Mouse (Mus musculus): ENCODE measurements around the gene Hist1h1b. TPM values are rescaled to one million over a fixed set of nuclear protein-coding genes. Genes with fewer than 3 reads are reported as not detected.
"Not testable (repeated sequence)": the region's sequence is repeated elsewhere in the genome, so short reads cannot be mapped to it uniquely, and the experiment has no call there.

Gene Hist1h1b
- polyA plus RNA-seq, 1 experiment from 2014 or later: 41.4 TPM

DNA sequence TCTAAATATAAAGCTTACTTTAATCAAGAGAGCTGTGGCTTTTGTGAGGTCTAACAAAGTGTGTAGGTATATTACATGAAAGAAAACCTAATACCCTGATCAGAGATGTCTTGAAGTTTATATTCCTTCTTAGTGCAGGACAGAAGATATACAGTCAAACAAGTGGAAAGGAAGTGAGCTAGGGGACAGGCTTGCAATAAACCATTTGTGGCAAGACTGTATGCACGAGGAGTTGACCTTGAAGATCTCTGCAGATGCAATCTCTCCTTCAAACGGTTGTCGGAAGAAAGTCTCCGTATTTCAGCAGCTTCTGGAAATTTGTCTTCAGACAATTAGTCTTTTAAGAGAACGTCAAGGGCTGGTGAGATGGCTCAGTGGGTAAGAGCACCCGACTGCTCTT, 9.5 kb upstream of the Hist1h1b start:
- peaks cover 38% of the 10 kb centered on the region for H3K4me1 ChIP-seq
- WGBS: 54% methylated on average over 6 of the region's 6 CpGs
- H3K36me3 ChIP-seq: no peaks in the 10 kb centered on the region
- H3K4me2 ChIP-seq: no peak overlapping the region
- H3K27ac ChIP-seq: peak overlapping the region; percentile 24; the same call in 1 of the 2 replicates
- no peak for ATAC-seq (ENCODE audit: borderline replicate concordance, extremely low read depth, low FRiP score, low TSS enrichment)
- H3K9me3 ChIP-seq: no peaks in the 10 kb centered on the region
- H3K27me3 ChIP-seq: no peaks in the 10 kb centered on the region
- H3K9ac ChIP-seq: no peak overlapping the region
- no peak overlapping the region for H3K4me3 ChIP-seq

DNA sequence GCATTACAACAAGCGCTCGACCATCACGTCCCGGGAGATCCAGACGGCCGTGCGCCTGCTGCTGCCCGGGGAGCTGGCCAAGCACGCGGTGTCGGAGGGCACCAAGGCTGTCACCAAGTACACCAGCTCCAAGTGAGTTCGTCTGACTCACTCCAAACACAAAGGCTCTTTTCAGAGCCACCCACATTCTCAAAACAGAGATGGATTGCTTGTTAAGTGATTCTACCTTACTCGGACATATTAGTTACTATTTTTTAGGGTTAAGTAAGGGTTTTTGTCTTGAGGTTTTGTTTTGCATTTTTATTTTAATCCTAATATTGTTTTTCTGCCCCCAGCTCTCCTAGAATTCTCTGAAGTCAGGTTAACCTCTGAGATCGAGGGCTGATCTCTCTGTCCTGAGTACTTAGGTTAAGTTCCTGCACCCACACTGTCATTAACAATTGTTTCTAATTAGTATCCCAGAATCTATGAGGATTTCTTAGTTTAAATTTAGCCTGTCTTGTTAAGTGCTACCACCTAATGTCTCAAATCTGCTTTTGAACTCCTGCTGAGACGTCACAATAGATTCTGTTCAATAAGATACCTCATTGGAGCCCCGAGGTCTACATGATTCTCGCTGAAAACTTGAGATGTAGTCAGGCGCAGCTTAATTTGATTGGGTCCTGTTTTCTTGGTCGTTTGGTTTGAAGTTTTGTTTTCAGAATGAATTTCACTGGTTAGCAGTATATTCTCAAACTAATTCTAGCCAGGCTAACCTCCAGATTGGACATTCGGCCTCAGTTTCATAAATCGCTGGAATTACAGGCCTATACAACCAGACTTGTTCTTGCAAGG, 7.6 kb upstream of the Hist1h1b start:
- H3K4me3 ChIP-seq: peak overlapping the region; percentile 38
- no peaks in the 10 kb centered on the region for H3K9me3 ChIP-seq
- H3K36me3 ChIP-seq: no peaks in the 10 kb centered on the region
- peak overlapping the region; percentile 29 for H3K9ac ChIP-seq
- peak; percentile 2; the same call in 1 of the 2 replicates for ATAC-seq (ENCODE audit: borderline replicate concordance, extremely low read depth, low FRiP score, low TSS enrichment)
- H3K4me1 ChIP-seq: peaks cover 49% of the 10 kb centered on the region
- 21% methylated on average over 15 of the region's 21 CpGs for WGBS
- peak overlapping the region; percentile 50 for H3K4me2 ChIP-seq
- no peaks in the 10 kb centered on the region for H3K27me3 ChIP-seq
- H3K27ac ChIP-seq: peak overlapping the region; percentile 93

DNA sequence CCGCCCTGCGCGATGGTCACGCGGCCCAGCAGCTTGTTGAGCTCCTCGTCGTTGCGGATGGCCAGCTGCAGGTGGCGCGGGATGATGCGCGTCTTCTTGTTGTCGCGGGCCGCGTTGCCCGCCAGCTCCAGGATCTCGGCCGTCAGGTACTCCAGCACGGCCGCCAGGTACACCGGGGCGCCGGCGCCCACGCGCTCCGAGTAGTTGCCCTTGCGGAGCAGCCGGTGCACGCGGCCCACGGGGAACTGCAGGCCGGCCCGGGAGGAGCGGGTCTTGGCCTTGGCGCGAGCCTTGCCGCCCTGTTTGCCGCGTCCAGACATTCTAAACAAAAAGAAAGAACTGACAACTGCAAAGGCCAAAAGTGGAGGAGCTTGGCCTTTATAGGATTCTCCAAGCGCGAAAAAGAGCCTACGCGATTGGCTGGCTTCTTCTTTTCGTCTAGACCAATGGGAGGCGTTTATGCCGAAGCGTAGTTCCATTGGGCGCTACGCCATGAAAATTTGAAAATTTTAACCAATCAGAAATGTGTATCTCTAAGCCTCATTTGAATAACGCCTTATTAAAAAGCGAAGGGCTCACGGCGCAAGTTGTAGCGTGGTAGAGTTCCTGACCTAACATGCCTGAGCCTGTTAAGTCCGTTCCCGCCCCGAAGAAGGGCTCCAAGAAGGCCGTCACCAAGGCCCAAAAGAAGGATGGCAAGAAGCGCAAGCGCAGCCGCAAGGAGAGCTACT, 6.6 kb upstream of the Hist1h1b start, which contains the start of the genes Hist1h2an and Hist1h2bp:
Gene Hist1h2an (minus strand): TSS at position 320 of the 731 bp plus-strand sequence.
Gene Hist1h2bp (plus strand): TSS at position 563 of the 731 bp plus-strand sequence.
- not testable (repeated sequence) for H3K9me3 ChIP-seq, H3K36me3 ChIP-seq, H3K27me3 ChIP-seq
- Histone ChIP-seq H3K4me1 (peaks cover 50% of the 10 kb centered on the region), H3K4me2 (peak within 1 kb of the TSS; percentile 54), H3K4me3 (peak within 1 kb of the TSS; percentile 38), H3K27ac (peak within 1 kb of the TSS; percentile 93), H3K9ac (peak within 1 kb of the TSS; percentile 49)
- peak; percentile 91 for ATAC-seq (ENCODE audit: borderline replicate concordance, extremely low read depth, low FRiP score, low TSS enrichment)
- WGBS: under 1% methylated on average over 38 of the region's 63 CpGs

DNA sequence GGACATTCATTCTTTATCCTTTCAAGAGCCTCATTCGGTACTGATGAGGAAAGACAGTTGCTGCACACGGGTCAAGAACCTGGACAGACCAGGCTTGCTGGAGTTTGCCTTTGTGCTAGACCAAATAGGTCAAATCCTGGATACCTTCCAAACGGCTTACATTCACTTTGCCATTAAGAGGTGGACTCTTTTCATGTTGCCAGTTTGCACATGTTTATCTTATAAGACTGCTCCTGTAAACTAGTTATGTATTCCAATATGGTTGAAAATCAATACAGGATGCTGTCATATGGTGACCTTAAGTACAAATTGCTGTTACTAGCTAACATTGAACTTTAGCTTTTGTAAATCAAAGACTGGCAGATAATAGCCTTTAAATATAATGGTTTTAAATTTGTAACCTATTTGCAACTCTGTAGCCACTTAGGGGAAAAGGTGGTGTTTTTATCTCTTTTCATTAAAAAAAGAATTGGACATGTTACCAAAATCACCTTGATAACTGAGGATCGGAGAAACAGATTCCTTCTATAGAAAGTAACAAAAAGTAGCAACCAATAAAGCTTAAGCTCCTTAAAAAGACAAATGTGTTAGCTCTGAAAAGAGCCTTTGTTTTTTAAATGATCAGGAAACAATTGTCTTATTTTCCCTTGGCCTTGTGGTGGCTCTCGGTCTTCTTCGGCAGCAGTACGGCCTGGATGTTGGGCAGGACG, 5.9 kb upstream of the Hist1h1b start:
- Histone ChIP-seq H3K27ac (peak overlapping the region; percentile 93), H3K4me2 (peak overlapping the region; percentile 54), H3K36me3 (no peaks in the 10 kb centered on the region), H3K9ac (peak overlapping the region; percentile 49), H3K4me3 (peak overlapping the region; percentile 38), H3K4me1 (peaks cover 48% of the 10 kb centered on the region), H3K9me3 (no peaks in the 10 kb centered on the region), H3K27me3 (no peaks in the 10 kb centered on the region)
- 2% methylated on average over 8 of the region's 8 CpGs for WGBS
- ATAC-seq (ENCODE audit: borderline replicate concordance, extremely low read depth, low FRiP score, low TSS enrichment): no peak

DNA sequence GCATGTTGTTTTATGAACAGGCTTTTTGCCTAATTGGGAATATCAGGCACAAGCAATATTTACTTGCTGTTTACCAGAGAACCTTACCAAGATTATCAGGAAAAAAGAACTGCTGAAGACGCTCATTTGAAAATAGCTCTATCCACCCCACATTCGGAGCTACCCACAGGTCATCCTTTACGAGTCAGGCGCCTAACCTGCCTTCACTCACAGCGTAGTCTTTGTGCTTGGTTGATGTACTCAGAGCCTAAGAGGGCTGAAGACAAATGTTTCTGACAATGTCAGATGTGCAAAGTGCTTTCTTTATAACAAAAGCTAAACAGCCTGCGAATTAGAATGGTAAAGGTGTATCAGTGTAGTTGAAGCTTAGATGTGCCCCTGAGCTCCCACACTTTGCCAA, 3.9 kb upstream of the Hist1h1b start:
- peaks cover 39% of the 10 kb centered on the region for H3K4me1 ChIP-seq
- no peaks in the 10 kb centered on the region for H3K9me3 ChIP-seq
- WGBS: 27% methylated on average over 6 of the region's 6 CpGs
- ATAC-seq (ENCODE audit: borderline replicate concordance, extremely low read depth, low FRiP score, low TSS enrichment): no peak
- peak overlapping the region; percentile 37 for H3K9ac ChIP-seq
- peak overlapping the region; percentile 70 for H3K4me2 ChIP-seq
- H3K4me3 ChIP-seq: peak overlapping the region; percentile 49; the same call in 1 of the 2 replicates
- H3K27ac ChIP-seq: peak overlapping the region; percentile 91
- H3K27me3 ChIP-seq: no peaks in the 10 kb centered on the region
- H3K36me3 ChIP-seq: no peaks in the 10 kb centered on the region

DNA sequence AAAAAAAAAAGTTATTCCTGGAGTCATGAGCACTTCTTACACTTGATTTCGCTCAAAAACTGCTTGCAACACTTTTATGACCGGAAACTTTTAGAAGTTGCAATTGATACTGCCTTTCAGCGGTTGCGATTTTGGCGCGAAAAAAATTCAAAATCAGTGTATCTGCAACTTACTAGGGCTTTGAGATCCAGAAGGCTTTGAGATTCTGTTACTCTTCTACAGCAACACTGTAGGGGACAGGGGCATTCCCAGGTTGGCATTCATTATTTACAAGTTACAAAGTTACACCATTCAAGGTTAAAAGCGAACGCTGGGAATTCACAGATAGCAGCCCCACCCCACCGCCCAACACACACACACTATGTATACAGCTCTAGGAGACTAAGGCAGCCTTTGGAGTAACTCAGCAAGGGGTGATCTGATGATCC, 3.3 kb upstream of the Hist1h1b start:
- no peak for ATAC-seq (ENCODE audit: borderline replicate concordance, extremely low read depth, low FRiP score, low TSS enrichment)
- H3K9me3 ChIP-seq: no peaks in the 10 kb centered on the region
- H3K36me3 ChIP-seq: no peaks in the 10 kb centered on the region
- 3% methylated on average over 9 of the region's 9 CpGs for WGBS
- no peaks in the 10 kb centered on the region for H3K27me3 ChIP-seq
- peak overlapping the region; percentile 37 for H3K9ac ChIP-seq
- H3K4me3 ChIP-seq: peak overlapping the region; percentile 49
- peaks cover 39% of the 10 kb centered on the region for H3K4me1 ChIP-seq
- peak overlapping the region; percentile 91 for H3K27ac ChIP-seq
- peak overlapping the region; percentile 70 for H3K4me2 ChIP-seq

DNA sequence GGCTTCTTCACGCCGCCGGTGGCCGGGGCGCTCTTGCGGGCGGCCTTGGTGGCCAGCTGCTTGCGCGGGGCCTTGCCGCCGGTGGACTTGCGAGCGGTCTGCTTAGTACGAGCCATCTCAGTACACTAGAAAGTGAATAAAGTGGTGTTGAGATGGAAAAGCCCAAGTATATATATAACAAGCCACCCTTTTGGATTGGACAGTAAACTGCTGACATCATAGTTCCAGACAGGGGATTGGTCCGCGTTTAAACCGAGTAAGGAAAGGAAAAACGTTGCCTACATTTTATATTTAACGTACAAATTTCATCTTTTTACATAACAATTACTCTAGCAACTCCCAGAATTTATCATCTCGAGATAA, 2.8 kb upstream of the Hist1h1b start, which contains the start of gene Hist1h3i:
Gene Hist1h3i (minus strand): TSS at position 116 of the 363 bp plus-strand sequence.
- Histone ChIP-seq H3K27ac (peak within 1 kb of the TSS; percentile 91), H3K36me3 (no peaks in the 10 kb centered on the region), H3K4me1 (peaks cover 36% of the 10 kb centered on the region), H3K4me3 (peak within 1 kb of the TSS; percentile 49), H3K4me2 (peak within 1 kb of the TSS; percentile 70), H3K9me3 (no peaks in the 10 kb centered on the region), H3K9ac (peak within 1 kb of the TSS; percentile 66), H3K27me3 (no peaks in the 10 kb centered on the region)
- 0% methylated on average over 13 of the region's 20 CpGs for WGBS
- ATAC-seq (ENCODE audit: borderline replicate concordance, extremely low read depth, low FRiP score, low TSS enrichment): peak; percentile 76; the same call in 1 of the 2 replicates

DNA sequence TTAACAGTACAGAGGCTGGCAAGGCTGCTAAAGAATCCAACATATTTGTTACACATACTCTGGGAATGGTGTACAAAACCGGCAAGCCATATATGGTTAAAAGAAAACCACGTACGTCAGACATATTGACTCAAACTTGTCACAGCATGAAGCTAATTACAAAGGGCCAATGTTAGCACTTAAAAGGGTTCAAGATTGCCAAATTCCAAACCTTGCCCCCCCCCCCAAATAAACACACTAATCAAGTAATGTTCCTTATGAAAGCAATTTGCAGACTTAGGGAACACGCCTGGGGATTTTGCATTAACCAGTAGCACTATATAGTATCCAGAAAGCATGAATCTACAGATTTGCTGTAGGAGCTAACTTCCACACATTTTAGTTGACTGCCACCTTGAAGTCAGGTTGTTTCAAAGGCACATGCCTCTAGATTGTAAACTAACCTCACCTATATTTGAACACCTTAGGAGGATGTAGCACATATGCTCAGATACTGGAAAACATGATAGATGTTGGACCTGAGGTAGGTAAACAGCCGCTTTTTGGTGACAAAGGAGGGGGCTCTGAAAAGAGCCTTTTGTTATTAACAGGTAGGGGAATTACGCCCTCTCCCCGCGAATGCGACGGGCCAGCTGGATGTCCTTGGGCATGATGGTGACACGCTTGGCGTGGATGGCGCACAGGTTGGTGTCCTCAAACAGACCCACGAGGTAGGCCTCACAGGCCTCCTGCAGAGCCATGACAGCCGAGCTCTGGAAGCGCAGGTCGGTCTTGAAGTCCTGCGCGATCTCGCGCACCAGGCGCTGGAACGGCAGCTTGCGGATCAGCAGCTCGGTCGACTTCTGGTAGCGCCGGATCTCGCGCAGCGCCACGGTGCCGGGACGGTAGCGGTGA, 2.2 kb upstream of the Hist1h1b start:
- H3K36me3 ChIP-seq; H3K9me3 ChIP-seq; H3K27me3 ChIP-seq; ATAC-seq (ENCODE audit: borderline replicate concordance, extremely low read depth, low FRiP score, low TSS enrichment): not testable (repeated sequence)
- Histone ChIP-seq H3K4me3 (peak overlapping the region; percentile 49), H3K4me2 (peak overlapping the region; percentile 70), H3K4me1 (peaks cover 35% of the 10 kb centered on the region), H3K27ac (peak overlapping the region; percentile 91), H3K9ac (peak overlapping the region; percentile 66)
- WGBS: under 1% methylated on average over 14 of the region's 35 CpGs

DNA sequence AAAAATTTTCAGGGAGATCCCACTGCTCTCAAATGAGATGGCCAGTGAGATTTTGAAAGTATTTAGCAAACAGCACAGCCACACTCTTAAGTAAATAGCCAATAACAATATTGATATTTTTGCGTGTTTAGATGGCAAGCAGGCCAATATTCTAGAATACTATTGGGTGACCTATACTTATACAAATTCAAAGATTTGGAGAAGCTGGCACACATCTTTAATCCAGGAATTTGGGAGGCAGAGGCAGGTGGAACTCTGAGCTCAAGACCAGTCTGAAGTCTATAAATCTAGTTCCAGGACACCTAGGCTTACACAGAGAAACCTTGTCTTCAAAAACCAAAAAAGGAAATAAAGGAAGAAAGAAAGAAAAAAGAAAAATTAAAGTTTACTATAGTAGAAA, 1.2 kb upstream of the Hist1h1b start:
- 82% methylated on average over 1 of the region's 1 CpGs for WGBS

DNA sequence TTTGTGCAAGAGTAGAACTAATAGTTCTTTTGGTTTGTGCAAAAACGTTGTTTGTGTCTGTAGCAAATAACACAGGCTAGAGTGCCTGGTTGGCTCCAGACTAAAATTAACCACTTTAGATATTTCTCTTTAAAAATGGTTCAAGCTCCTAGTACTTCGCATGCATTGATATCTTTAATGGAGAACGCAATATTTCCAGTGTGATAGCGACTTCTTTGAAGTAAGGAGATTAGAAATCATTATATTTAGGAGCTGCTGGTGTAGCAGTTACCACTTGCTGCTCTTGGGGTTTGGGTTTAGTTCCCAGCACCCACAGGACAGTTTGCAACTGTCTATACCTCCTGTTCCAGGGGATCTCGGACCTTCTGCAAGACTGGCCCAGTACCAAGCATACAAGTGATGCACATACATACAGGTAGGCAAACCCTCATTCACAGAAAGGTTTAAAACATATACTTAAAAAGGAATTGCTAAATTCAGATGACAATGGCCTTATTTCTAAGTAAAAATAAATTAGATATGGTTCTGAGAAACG, 663 bp upstream of the Hist1h1b start:
- peak overlapping the region; percentile 90 for H3K4me2 ChIP-seq
- no peak for ATAC-seq (ENCODE audit: borderline replicate concordance, extremely low read depth, low FRiP score, low TSS enrichment)
- peak overlapping the region; percentile 84; the same call in 1 of the 2 replicates for H3K9ac ChIP-seq
- peaks cover 35% of the 10 kb centered on the region for H3K4me1 ChIP-seq
- peak overlapping the region; percentile 65 for H3K4me3 ChIP-seq
- H3K9me3 ChIP-seq: no peaks in the 10 kb centered on the region
- H3K27me3 ChIP-seq: no peaks in the 10 kb centered on the region
- peak overlapping the region; percentile 98 for H3K27ac ChIP-seq
- H3K36me3 ChIP-seq: no peaks in the 10 kb centered on the region
- 31% methylated on average over 6 of the region's 6 CpGs for WGBS

More for the DNA sequence above, 1.2 kb upstream of the Hist1h1b start:
- H3K27me3 ChIP-seq: no peaks in the 10 kb centered on the region
- H3K4me2 ChIP-seq: no peak overlapping the region; the same call in 1 of the 2 replicates
- no peak overlapping the region for H3K9ac ChIP-seq
- H3K36me3 ChIP-seq: no peaks in the 10 kb centered on the region
- H3K9me3 ChIP-seq: no peaks in the 10 kb centered on the region
- peaks cover 37% of the 10 kb centered on the region for H3K4me1 ChIP-seq
- H3K4me3 ChIP-seq: no peak overlapping the region
- no peak for ATAC-seq (ENCODE audit: borderline replicate concordance, extremely low read depth, low FRiP score, low TSS enrichment)
- peak overlapping the region; percentile 17 for H3K27ac ChIP-seq

Measured in lung, embryonic 15.5 days (tissue).